Mouse (Mus musculus) olfactory bulb, adult 2 months (tissue): Measurements from ENCODE around the gene Obp2b.

ENCODE experiments used
- CTCF ChIP-seq: fragments of 200-500 bp; IDR thresholded peaks from 2 replicates; pipeline ENCODE4 v1.5.1; 2012; ENCODE audit warnings: low read depth, mild to moderate bottlenecking, low read length, moderate library complexity; ENCODE audit not compliant: insufficient read depth
- POLR2A ChIP-seq: fragments of 200-500 bp; IDR thresholded peaks from 2 replicates; pipeline ENCODE4 v1.6.1; 2012; ENCODE audit warnings: mild to moderate bottlenecking, low read depth, low read length, moderate library complexity; ENCODE audit not compliant: insufficient read depth

GRCm38 (mm10) chr2:25708121-25708520 is 28.7 kb upstream of the Obp2b start:
- no peak for TF ChIP-seq CTCF
- TF ChIP-seq POLR2A = no peak
